Mouse (Mus musculus) CH12.LX (cell line): ENCODE results near the gene Apol11a.
"Not testable (repeated sequence)": the region's sequence is repeated elsewhere in the genome, so short reads cannot be mapped to it uniquely, and the experiment has no call there.

Experiments
- CTCF ChIP-seq, 2 experiments: IDR thresholded peaks in 1 of 2; conservative IDR thresholded peaks in 1 of 2; 2 replicates each; pipeline ENCODE4 v1.5.1; 2011 to 2012; ENCODE audit warnings: low read depth in 2 of 2, low read length in 2 of 2, improper control_type of control experiment in 1 of 2, inconsistent platforms in 1 of 2, mild to moderate bottlenecking in 1 of 2, moderate library complexity in 1 of 2
- HCFC1 ChIP-seq: IDR thresholded peaks from 2 replicates; pipeline ENCODE4 v1.6.1; 2012; ENCODE audit warnings: low read depth, mild to moderate bottlenecking, inconsistent platforms, low read length, improper control_type of control experiment
- PAX5 ChIP-seq: IDR thresholded peaks from 2 replicates; pipeline ENCODE4 v1.6.1; 2012; ENCODE audit warnings: low read length, inconsistent platforms, mixed read lengths
- POLR2A ChIP-seq: IDR thresholded peaks from 2 replicates; pipeline ENCODE4 v1.6.1; 2011; ENCODE audit warnings: low read depth, mild to moderate bottlenecking, improper control_type of control experiment, low read length
- TCF12 ChIP-seq: IDR thresholded peaks from 2 replicates; pipeline ENCODE4 v1.6.1; 2014; ENCODE audit warnings: low read depth, mild to moderate bottlenecking, inconsistent platforms, low read length, improper control_type of control experiment
- USF2 ChIP-seq: conservative IDR thresholded peaks from 2 replicates; pipeline ENCODE4 v1.6.1; 2011; ENCODE audit warnings: low read depth, low read length, improper control_type of control experiment
- ZKSCAN1 ChIP-seq: IDR thresholded peaks from 2 replicates; pipeline ENCODE4 v1.6.1; 2012; ENCODE audit warnings: low read depth, inconsistent platforms, low read length, improper control_type of control experiment, borderline replicate concordance

DNA sequence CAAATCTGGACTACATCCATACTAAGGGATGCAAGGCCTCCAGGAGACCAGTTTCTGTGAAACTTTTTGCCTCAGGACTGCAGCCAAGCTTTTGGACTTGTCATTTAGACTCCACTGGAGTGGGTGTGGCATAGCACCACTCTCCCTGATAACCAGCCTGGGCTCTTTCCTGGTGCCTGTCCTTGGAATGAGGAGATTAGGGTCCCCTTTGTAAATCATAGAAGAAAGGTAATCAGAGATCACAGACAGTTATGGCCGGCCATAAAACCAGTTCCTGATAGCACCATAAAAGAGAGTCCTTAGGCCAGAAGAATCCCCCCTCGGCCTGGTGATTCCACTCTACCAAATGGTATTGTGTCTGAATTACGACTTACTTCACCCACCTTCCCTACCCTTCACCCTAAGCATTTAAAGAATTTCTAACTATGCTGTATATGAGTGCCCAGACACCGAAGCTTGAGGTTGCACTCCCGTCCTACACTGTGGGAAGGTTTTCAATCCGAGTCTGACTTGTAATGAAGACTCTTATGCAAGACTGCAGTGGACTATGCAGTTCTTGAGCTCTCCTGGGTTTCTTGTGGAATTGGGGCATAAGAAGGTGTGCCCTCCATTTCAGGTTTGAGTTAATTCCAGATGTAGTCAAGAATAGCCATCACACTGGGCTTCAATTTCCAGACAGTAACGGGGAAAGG is 33.2 kb upstream of the Apol11a start:
- TF ChIP-seq CTCF (conservative IDR thresholded peaks at IDR 0.05 in 1 of 2, IDR thresholded peaks at IDR 0.05 in 1 of 2; ENCODE audit: low read depth in 2 of 2, low read length in 2 of 2); TCF12; POLR2A; HCFC1; PAX5; ZKSCAN1; USF2: not testable (repeated sequence)
